Mouse (Mus musculus) intestine, postnatal 0 days (tissue): ENCODE measurements around the gene Pigt. TPM values are rescaled to one million over a fixed set of nuclear protein-coding genes. Genes with fewer than 3 reads are reported as not detected.
A peak's percentile ranks its signal among the peaks of the same experiment; 100 is the strongest.

ENCODE experiments used
- ATAC-seq: fragments of 200-750 bp; cut with Nextera tagmentation; 2 replicates; pipeline ENCODE4 v1.8.0; 2017; ENCODE audit warnings: mild to moderate bottlenecking, moderate TSS enrichment, moderate library complexity
- H3K27ac ChIP-seq: fragments of 300-500 bp; sonication (generic); 2 replicates; pipeline ENCODE4 v1.5.1; 2014; ENCODE audit warnings: mild to moderate bottlenecking, low read depth, low read length, moderate library complexity
- H3K27me3 ChIP-seq: fragments of 300-500 bp; sonication (generic); replicated peaks from 2 replicates; pipeline ENCODE4 v1.6.1; 2014; ENCODE audit warnings: low read length, mixed read lengths; ENCODE audit not compliant: control insufficient read depth, insufficient read depth
- H3K36me3 ChIP-seq: fragments of 300-500 bp; sonication (generic); 2 replicates; pipeline ENCODE4 v1.6.1; 2014; ENCODE audit warnings: mild to moderate bottlenecking, moderate library complexity; ENCODE audit not compliant: control insufficient read depth, insufficient read depth
- H3K4me1 ChIP-seq: fragments of 300-500 bp; sonication (generic); replicated peaks from 2 replicates; pipeline ENCODE4 v1.6.1; 2014; ENCODE audit warnings: antibody characterized with exemption, low read length, mixed read lengths; ENCODE audit not compliant: control insufficient read depth, insufficient read depth
- H3K4me2 ChIP-seq: fragments of 300-500 bp; sonication (generic); replicated peaks from 2 replicates; pipeline ENCODE4 v1.6.1; 2014; ENCODE audit warnings: low read depth, mild to moderate bottlenecking, moderate library complexity
- H3K4me3 ChIP-seq: fragments of 300-500 bp; sonication (generic); 2 replicates; pipeline ENCODE4 v1.5.1; 2014; ENCODE audit warnings: low read depth, low read length
- H3K9ac ChIP-seq: fragments of 300-500 bp; sonication (generic); 2 replicates; pipeline ENCODE4 v1.6.1; 2014; ENCODE audit warnings: mild to moderate bottlenecking, low read depth, low read length
- H3K9me3 ChIP-seq: fragments of 300-500 bp; sonication (generic); 2 replicates; pipeline ENCODE4 v1.6.1; 2016; ENCODE audit warnings: mixed run types; ENCODE audit not compliant: control insufficient read depth
- CTCF ChIP-seq: sonication (generic); IDR thresholded peaks from 2 replicates; pipeline ENCODE4 v1.5.1; 2016; ENCODE audit warnings: low read depth, mild to moderate bottlenecking, control low read depth, antibody characterized with exemption, moderate library complexity
- WGBS: fragments of 180-500 bp; shearing (Covaris S2); extraction: QIAGEN DNeasy Blood & Tissue Kit; methylation state at CpG from one replicate; pipeline ENCODE4 v1.1.7; 2014; 5-methylcytosine and 5-hydroxymethylcytosine counted together
- polyA plus RNA-seq: library from polyadenylated mRNA; unstranded; fragments of >200 nt; fragmentation: Nextera tagmentation; extraction: Ambion mirVana; gene quantifications from 2 replicates; pipeline ENCODE4 v1.2.1, GENCODE M21; 2015

Gene Pigt
- polyA plus RNA-seq, 1 experiment from 2014 or later, result 83.0 TPM

DNA sequence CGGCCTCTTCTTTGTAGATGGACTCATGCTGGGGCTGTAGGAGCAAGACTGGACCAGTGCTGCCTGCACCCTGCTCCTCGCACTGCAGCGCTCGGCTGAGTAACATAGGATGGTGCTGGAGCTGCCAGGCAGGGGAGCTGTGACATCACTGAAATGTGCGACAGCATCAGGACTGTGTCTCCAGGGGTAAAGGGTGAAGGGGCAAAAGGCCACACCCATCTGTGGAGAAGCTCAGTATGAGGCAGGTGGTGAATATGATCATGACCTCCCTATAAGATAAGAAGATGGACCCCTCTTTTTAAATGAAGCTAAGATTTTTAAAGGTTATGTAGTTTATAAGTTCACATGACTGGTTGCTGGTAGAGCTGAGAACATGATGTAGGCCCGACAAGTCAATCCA lies 23.7 kb upstream of the Pigt start, which contains the start of gene Trp53tg5:
Trp53tg5 (minus strand) TSS at position 101 of the 400 bp plus-strand sequence.
- Histone ChIP-seq H3K36me3 (peaks cover 24% of the 10 kb centered on the region), H3K27ac (no peak within 1 kb of the TSS), H3K9ac (no peak within 1 kb of the TSS), H3K4me2 (no peak within 1 kb of the TSS), H3K27me3 (no peaks in the 10 kb centered on the region), H3K4me3 (no peak within 1 kb of the TSS), H3K9me3 (no peaks in the 10 kb centered on the region), H3K4me1 (no peaks in the 10 kb centered on the region)
- ATAC-seq, result no peak
- TF ChIP-seq CTCF, result no peak
- WGBS, result 82% methylated on average over 6 of the region's 6 CpGs

DNA sequence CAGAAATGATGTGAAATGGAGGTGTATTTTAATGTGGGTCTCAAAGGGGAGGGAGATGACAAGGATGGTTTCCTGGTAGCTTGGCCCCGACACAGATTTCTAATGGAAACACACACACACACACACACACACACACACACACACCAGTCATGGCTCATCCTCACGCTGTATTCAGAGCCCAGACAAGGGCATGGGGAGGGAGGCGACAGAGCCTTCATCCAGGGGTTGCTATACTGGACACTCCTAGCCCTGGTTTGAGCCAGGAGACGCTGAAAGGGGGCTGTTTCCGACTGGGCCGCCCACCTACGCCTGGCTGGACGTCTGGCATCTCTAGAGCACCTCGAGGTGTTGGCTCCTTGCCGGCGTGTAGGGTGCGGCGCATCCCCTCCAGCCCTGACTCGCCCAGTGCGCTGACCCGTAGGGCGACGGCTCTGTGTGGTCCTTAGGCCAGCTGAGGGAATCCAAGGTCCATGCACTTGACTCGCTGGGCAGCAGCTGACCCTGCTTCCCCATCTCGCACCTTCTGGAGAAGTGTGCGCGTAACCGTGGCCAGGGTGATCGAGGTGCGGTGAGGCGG lies 11.6 kb upstream of the Pigt start, which contains the start of gene Dbndd2:
Dbndd2 (plus strand) TSS at position 426 of the 577 bp plus-strand sequence.
- Histone ChIP-seq H3K9ac (peak within 1 kb of the TSS; percentile 80), H3K36me3 (peaks cover 16% of the 10 kb centered on the region; the same call in 1 of the 2 replicates), H3K27ac (peak within 1 kb of the TSS; percentile 15), H3K9me3 (no peaks in the 10 kb centered on the region), H3K4me2 (peak within 1 kb of the TSS; percentile 98), H3K27me3 (no peaks in the 10 kb centered on the region), H3K4me3 (peak within 1 kb of the TSS; percentile 84), H3K4me1 (no peaks in the 10 kb centered on the region)
- TF ChIP-seq CTCF, result no peak
- peak; percentile 65 for ATAC-seq
- 4% methylated on average over 26 of the region's 26 CpGs for WGBS

DNA sequence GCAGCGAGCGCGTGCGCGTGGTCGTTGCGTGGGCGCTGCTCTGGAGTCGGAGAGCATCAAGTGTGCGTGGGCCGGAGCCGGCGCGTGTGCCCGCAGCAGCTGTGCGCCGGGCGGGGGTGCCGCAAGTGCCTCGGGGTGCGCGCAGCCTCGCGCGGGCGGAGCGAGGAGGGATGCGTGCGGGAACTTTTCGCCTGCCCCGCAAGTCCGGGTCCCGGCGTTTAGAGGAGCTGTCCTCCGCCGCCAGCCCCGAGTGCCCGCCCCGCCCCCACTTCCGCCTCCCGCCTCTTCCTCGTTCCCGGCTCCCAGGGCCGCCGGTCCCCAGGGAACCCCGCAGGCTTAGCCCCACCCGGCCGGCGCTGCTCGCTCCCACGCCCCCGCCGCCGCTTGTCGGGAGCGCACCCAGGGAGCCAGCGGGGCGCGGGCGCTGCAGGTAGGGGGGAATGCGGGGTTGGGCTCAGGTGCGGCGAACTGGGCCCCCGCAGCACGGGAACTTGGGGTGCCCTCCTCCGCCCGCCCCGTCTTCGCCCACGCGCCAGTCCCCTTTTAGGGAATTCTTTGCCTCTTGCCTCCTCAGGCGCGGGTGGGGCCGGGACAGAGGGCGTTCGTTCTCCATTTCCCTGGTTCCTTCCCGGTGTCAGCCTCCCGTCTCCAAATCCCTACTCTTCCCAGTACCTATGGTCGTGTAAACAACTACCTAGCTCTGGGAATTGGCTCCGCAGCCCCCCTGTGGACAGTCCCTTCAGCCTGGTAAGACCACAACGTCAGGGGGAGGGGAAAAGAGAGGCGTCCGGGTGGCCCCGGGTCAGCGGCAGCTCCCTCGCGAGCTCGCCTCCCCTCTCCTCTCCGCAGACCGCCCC lies 10.8 kb upstream of the Pigt start:
- Histone ChIP-seq H3K27ac (peak overlapping the region; percentile 15), H3K4me3 (peak overlapping the region; percentile 84), H3K9ac (peak overlapping the region; percentile 80), H3K9me3 (no peaks in the 10 kb centered on the region), H3K27me3 (no peaks in the 10 kb centered on the region), H3K36me3 (peaks cover 18% of the 10 kb centered on the region; the same call in 1 of the 2 replicates), H3K4me1 (no peaks in the 10 kb centered on the region), H3K4me2 (peak overlapping the region; percentile 98)
- under 1% methylated on average over 79 of the region's 90 CpGs for WGBS
- peak; percentile 75 for ATAC-seq
- 0 out of 2 replicates have a peak, but pooled peaks have one; percentile 1 for TF ChIP-seq CTCF

DNA sequence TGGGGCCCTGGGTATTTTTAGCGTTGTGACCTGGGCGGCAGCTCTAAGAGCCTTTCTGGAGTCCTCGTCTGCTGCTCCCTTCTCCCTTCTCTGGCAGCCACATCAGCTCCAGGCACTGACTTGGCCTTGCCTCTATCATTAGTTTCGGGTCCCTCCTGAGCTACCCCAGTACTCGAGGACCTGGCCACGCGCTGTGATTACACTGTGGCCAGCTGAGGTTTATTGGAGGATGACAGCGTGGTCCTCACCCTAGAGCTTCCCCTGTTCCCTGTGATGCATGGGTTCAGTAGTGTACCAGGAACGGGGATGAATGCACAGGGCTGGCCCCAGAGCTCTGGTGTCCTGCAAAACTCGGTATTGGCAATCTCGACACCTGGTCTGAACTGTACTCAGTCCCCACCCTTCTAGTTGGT lies 10.2 kb upstream of the Pigt start:
- H3K27me3 ChIP-seq, result no peaks in the 10 kb centered on the region
- no peaks in the 10 kb centered on the region for H3K9me3 ChIP-seq
- peaks cover 18% of the 10 kb centered on the region; the same call in 1 of the 2 replicates for H3K36me3 ChIP-seq
- ATAC-seq, result 0 out of 2 replicates have a peak, but pooled peaks have one; percentile 9
- H3K4me2 ChIP-seq, result peak overlapping the region; percentile 98
- WGBS, result 8% methylated on average over 11 of the region's 11 CpGs
- H3K27ac ChIP-seq, result no peak overlapping the region
- H3K4me3 ChIP-seq, result peak overlapping the region; percentile 84
- H3K4me1 ChIP-seq, result no peaks in the 10 kb centered on the region
- TF ChIP-seq CTCF, result no peak
- H3K9ac ChIP-seq, result peak overlapping the region; percentile 80

DNA sequence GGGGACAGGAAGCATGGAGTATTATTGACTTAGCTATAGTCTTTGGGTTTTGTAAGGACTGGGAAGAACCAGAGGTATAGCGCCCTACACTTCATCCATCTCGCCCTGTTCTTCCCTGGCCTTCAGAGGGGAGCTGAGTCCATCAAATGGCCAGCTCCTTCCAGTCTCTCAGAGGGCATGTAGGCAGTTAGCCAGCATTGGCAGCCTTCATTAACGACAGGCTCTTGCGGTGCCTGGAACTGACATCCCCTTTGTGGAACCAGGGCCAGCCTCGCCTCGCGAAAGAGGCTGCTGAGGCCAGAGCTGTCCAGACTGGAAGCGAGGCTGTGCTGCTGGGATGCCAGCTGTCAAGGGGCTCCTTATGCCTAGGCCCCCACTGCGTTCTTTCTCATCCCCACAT lies 9.5 kb upstream of the Pigt start:
- Histone ChIP-seq H3K4me2 (no peak overlapping the region), H3K9ac (0 out of 2 replicates have a peak overlapping the region, but pooled peaks have one; percentile 80), H3K36me3 (peaks cover 18% of the 10 kb centered on the region; the same call in 1 of the 2 replicates), H3K27ac (no peak overlapping the region), H3K4me1 (no peaks in the 10 kb centered on the region), H3K27me3 (no peaks in the 10 kb centered on the region), H3K4me3 (no peak overlapping the region), H3K9me3 (no peaks in the 10 kb centered on the region)
- no peak for TF ChIP-seq CTCF
- ATAC-seq, result no peak
- 80% methylated on average over 9 of the region's 9 CpGs for WGBS

DNA sequence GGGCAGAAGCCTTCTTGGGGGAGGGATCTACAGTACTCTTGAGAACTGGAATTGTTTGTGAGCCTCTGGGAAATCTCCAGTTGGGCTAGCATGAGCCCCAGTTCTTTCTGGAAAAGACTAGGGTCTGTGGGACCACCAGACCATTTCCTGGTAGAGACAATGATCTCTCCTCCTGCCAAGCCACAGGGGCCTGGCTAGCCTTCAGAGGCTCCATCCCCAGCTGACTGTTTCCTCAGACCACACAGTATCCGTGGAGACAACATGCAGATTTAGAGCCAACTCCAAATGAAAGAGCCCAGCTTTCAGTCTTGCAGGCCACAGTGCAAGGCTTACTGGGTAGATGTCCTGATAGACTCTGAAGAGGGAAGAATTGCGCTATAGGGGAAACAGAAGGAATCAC lies 3.2 kb upstream of the Pigt start:
- Histone ChIP-seq H3K36me3 (peaks cover 14% of the 10 kb centered on the region; the same call in 1 of the 2 replicates), H3K27me3 (no peaks in the 10 kb centered on the region), H3K27ac (no peak overlapping the region), H3K9me3 (no peaks in the 10 kb centered on the region), H3K9ac (no peak overlapping the region), H3K4me1 (0 out of 2 replicates have a peak, but pooled peaks cover 4% of the 10 kb centered on the region), H3K4me2 (no peak overlapping the region), H3K4me3 (no peak overlapping the region)
- ATAC-seq, result no peak
- WGBS, result 56% methylated on average over 2 of the region's 2 CpGs
- TF ChIP-seq CTCF, result no peak
